Mouse (Mus musculus) kidney, adult 2 months (tissue): ENCODE measurements around the gene Dffa. TPM values are rescaled to one million over a fixed set of nuclear protein-coding genes. Genes with fewer than 3 reads are reported as not detected.
A peak's percentile ranks its signal among the peaks of the same experiment; 100 is the strongest.
"Not testable (repeated sequence)": the region's sequence is repeated elsewhere in the genome, so short reads cannot be mapped to it uniquely, and the experiment has no call there.

ENCODE experiments used
- DNase-seq: peaks from one replicate; pipeline ENCODE4 v3.0.0; 2021
- H3K27ac ChIP-seq: fragments of 200-500 bp; 2 replicates; pipeline ENCODE4 v1.5.1; 2012; ENCODE audit warnings: low read depth, low read length, control low read depth, inconsistent platforms; ENCODE audit not compliant: insufficient read depth
- H3K27me3 ChIP-seq: fragments of 200-500 bp; replicated peaks from 2 replicates; pipeline ENCODE4 v1.6.1; 2012; ENCODE audit warnings: mild to moderate bottlenecking, moderate library complexity, low read length, inconsistent platforms; ENCODE audit not compliant: control insufficient read depth, insufficient read depth
- H3K36me3 ChIP-seq: fragments of 200-500 bp; 2 replicates; pipeline ENCODE4 v1.6.1; 2012; ENCODE audit warnings: mild to moderate bottlenecking, moderate library complexity, low read length, inconsistent platforms; ENCODE audit not compliant: control insufficient read depth, insufficient read depth
- H3K4me1 ChIP-seq: fragments of 200-500 bp; 2 replicates; pipeline ENCODE4 v1.6.1; 2011; ENCODE audit warnings: low read length; ENCODE audit not compliant: control insufficient read depth, insufficient read depth
- H3K4me3 ChIP-seq: fragments of 200-500 bp; 2 replicates; pipeline ENCODE4 v1.5.1; 2011; ENCODE audit warnings: mild to moderate bottlenecking, low read depth, low read length, control low read depth; ENCODE audit not compliant: insufficient read depth
- CTCF ChIP-seq: fragments of 200-500 bp; conservative IDR thresholded peaks from 2 replicates; pipeline ENCODE4 v1.5.1; 2011; ENCODE audit warnings: low read depth, mild to moderate bottlenecking, control low read depth, low read length, moderate library complexity, mixed read lengths; ENCODE audit not compliant: insufficient read depth, insufficient read length
- POLR2A ChIP-seq: fragments of 200-500 bp; IDR thresholded peaks from one replicate; pipeline ENCODE4 v1.6.1; 2011; ENCODE audit warnings: low read depth, low read length, control low read depth
- WGBS: fragments of 180-500 bp; shearing (Covaris S2); methylation state at CpG from one replicate; pipeline ENCODE4 v1.1.7; 2018; 5-methylcytosine and 5-hydroxymethylcytosine counted together
- polyA plus RNA-seq: library from polyadenylated mRNA; depleted of rRNA; stranded (reverse); fragments of >200 nt; gene quantifications from 2 replicates; pipeline ENCODE4 v1.2.3, GENCODE M21; 2012; rRNA removed

Gene Dffa
- polyA plus RNA-seq, 1 experiment = 20.8 TPM

DNA sequence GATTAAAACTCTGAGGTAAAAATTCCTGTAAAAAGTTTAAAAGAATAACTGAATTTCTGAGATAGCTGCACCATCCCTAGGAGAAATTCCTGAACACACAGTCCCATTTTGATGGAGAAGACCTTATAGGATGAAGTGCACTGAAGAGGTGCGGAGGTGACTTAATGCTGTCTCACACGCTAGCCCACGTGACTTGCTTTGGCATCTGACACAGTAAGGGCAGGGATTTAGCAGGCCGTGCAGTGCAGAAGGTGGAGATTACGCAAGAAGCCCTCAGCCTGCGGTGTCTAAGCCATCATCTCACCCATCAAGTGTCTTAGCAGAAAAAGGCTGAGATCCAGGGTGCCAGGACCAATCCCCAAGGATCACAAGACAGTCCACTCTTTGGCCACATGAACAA lies 57.2 kb downstream of the Dffa start:
- H3K27me3 ChIP-seq = no peaks in the 10 kb centered on the region
- H3K4me3 ChIP-seq = no peak overlapping the region
- DNase-seq = no peak
- TF ChIP-seq POLR2A (no peak), CTCF (no peak)
- peaks cover 2% of the 10 kb centered on the region; the same call in 1 of the 2 replicates for H3K4me1 ChIP-seq
- no peak overlapping the region for H3K27ac ChIP-seq
- peaks cover 9% of the 10 kb centered on the region for H3K36me3 ChIP-seq
- WGBS = 90% methylated on average over 6 of the region's 6 CpGs

DNA sequence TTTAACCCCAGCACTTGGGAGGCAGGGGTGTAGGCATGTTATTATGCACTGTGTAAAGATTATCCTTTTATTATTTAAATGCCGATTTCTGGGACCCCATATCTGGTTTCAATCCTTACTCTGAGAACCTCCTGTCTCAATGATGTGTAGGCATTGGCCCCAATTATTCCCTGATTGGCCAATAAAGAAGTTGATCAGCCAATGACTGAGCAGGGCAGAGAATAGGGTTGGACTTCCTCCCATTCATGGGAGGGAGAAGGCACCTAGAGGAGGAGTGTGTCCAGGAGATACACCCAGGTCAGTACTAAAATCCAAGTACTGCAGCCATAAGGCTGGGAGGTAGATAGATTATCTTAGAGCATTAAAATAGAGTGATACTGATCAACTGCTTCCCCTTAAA lies 59.2 kb downstream of the Dffa start:
- H3K4me3 ChIP-seq = no peak overlapping the region
- H3K27ac ChIP-seq = no peak overlapping the region
- no peak for TF ChIP-seq POLR2A
- TF ChIP-seq CTCF = no peak
- H3K36me3 ChIP-seq = peaks cover 5% of the 10 kb centered on the region; the same call in 1 of the 2 replicates
- 49% methylated on average over 1 of the region's 1 CpGs for WGBS
- no peaks in the 10 kb centered on the region for H3K27me3 ChIP-seq
- no peak for DNase-seq
- H3K4me1 ChIP-seq = peaks cover 2% of the 10 kb centered on the region; the same call in 1 of the 2 replicates

DNA sequence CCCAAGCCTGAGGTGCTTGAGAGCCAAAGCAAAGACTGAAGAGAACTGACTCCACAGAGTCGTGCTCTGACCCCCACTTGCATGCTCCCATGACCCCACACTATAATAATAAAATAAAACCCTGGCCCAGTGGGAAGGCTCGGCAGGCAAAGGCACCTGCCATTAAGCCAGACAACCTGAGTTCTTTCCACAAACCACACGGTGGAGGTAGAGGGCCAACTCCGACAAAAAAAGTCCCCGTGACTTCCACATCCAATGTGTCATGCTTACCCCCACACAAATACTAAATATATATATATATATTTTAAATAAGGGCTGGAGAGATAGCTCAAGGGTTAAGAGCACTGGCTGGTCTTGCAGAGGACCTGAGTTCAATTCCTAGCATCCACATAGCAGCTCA lies 60.2 kb downstream of the Dffa start:
- TF ChIP-seq POLR2A = no peak
- TF ChIP-seq CTCF = peak; percentile 46; the same call in 1 of the 2 replicates
- DNase-seq = no peak
- Histone ChIP-seq H3K4me3 (no peak overlapping the region), H3K4me1 (peaks cover 2% of the 10 kb centered on the region; the same call in 1 of the 2 replicates), H3K27ac (no peak overlapping the region), H3K27me3 (no peaks in the 10 kb centered on the region), H3K36me3 (peaks cover 5% of the 10 kb centered on the region; the same call in 1 of the 2 replicates)
- 32% methylated on average over 5 of the region's 5 CpGs for WGBS

DNA sequence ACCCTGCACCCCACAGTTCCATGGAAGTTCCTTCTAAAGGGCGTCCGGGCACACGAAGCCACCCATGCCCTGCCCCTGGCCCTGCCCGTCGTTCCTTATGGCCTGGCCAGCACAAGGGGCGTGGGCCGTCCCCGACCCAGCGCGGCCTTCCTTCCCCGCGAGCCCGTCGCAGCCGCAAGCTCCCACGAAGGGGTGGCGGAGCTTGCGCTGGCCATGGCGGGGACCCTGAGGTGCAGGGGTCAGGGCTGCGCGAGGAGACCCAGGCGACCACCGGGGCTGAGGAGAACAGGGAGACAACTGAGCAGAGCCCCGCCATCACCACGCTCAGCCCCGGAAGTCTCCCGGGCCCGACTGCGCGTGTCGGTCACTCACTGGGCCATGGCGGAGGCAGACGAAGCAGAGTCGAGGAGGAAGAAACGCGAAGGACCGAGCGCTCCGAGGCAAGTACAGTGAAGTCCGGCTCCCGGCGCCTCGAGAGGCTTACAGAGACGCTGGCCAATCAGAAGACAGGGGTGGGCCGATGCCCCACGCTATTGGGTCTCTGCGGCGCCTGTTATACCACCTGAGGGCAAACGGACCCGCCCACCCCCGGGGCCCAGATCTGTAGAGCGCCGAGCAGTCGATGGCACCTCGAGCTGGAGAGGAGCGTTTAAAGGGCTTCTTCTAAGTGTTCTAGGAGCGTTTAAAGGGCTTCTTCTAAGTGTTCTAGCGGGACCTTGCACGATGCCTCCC lies 62.4 kb downstream of the Dffa start, which contains the start of gene Pgd:
Gene Pgd, minus strand, starts transcription at position 557 of the 732 bp plus-strand sequence.
- under 1% methylated on average over 59 of the region's 59 CpGs for WGBS
- peak; percentile 99 for DNase-seq

DNA sequence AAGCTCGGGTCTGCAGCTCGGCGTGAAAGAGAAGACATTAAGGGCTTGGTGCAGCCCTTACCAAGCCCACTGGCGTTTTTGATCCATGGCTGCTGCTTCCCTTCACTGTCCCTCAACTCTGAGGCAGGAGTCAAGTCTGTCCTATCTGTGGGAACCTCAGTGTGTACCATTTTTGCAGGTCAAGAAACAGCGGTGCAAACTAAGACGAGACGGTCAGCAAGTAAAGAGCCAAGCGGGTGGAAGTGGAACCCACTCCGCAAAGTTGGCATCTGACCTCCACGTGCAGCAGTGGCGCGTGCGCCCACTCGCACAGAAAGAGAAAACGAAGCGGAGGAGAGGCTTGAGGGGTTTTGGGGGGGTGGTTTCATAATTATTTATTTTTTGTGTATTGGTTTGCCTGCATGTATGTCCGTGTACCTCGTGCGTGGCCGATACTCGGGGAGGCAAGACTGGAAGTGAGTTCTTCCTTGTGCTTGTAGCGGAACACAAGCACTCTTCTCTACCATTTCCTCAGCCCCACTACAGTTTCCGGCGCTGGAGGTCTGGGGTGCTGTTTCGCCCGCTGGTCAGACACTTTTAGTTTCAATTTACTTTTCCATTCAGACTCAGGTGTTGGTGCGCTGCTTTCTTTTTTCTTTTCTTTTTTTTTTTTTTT lies 63.1 kb downstream of the Dffa start:
- Histone ChIP-seq H3K27me3 (no peaks in the 10 kb centered on the region), H3K4me1 (peaks cover 6% of the 10 kb centered on the region), H3K36me3 (no peaks in the 10 kb centered on the region), H3K4me3 (peak overlapping the region; percentile 82), H3K27ac (peak overlapping the region; percentile 19)
- DNase-seq = peak; percentile 52
- WGBS = 1% methylated on average over 27 of the region's 27 CpGs
- TF ChIP-seq CTCF = no peak
- TF ChIP-seq POLR2A = no peak

More for the DNA sequence above, 62.4 kb downstream of the Dffa start, which contains the start of gene Pgd:
- H3K27ac ChIP-seq = peak within 1 kb of the TSS; percentile 52
- H3K4me1 ChIP-seq = peaks cover 6% of the 10 kb centered on the region
- H3K27me3 ChIP-seq = no peaks in the 10 kb centered on the region
- peak within 1 kb of the TSS; percentile 90 for H3K4me3 ChIP-seq
- TF ChIP-seq CTCF (no peak), POLR2A (peak; percentile 59)
- H3K36me3 ChIP-seq = no peaks in the 10 kb centered on the region

DNA sequence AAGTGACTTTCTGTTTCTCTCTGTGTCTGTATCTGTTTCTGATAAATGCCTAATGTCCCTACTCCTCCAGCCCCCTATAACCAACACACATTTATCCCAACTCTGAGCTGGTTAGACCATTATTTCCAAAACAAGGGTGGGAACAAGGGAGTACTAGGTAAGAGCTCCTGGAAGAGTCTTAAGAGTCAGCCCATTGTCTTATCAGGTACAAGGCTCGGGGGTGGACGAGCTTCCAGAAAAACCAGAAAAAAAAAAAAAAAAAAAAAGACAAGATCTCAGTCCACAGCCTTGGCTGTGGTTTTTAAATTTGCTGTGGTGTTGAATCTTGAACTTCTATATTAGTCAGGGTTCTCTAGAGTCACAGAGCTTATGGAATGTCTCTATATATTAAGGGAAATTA lies 64.1 kb downstream of the Dffa start:
- DNase-seq = no peak
- H3K4me3 ChIP-seq = no peak overlapping the region
- 93% methylated on average over 2 of the region's 2 CpGs for WGBS
- TF ChIP-seq POLR2A (no peak), CTCF (no peak)
- no peak overlapping the region for H3K27ac ChIP-seq
- no peaks in the 10 kb centered on the region for H3K27me3 ChIP-seq
- peaks cover 6% of the 10 kb centered on the region for H3K4me1 ChIP-seq
- H3K36me3 ChIP-seq = no peaks in the 10 kb centered on the region

DNA sequence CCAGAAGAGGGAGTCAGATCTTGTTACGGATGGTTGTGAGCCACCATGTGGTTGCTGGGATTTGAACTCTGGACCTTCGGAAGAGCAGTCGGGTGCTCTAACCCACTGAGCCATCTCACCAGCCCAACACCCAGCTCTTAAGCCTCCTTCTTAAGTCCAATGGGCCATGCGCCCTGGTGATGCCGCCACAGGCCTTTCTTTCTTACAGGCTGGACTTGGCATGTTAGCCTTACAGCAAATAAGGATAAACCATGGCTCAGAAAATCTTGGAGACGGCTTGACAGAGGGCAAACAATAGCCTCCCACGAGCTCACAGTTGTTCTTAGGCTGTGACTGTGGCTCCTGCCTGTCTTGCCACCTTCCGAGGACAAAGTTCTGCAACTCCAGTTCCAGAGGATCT lies 66.0 kb downstream of the Dffa start:
- not testable (repeated sequence) for H3K27me3 ChIP-seq, DNase-seq, H3K4me3 ChIP-seq, H3K36me3 ChIP-seq, H3K4me1 ChIP-seq
- H3K27ac ChIP-seq = peak overlapping the region; percentile 47
- 66% methylated on average over 7 of the region's 8 CpGs for WGBS

Other genes starting within 250 kb of the Dffa start
- gene Pex14, start 4.3 kb upstream of the Dffa start, polyA plus RNA-seq = 49.3 and 55.0 TPM in 2 replicates
- not detected in 2 replicates for gene Cort, start 22.6 kb downstream of the Dffa start, polyA plus RNA-seq
- gene Cenps, start 33.5 kb downstream of the Dffa start, polyA plus RNA-seq = 0.75 and 1.1 TPM in 2 replicates
- 122 and 126 TPM in 2 replicates for gene Pgd, start 62.6 kb downstream of the Dffa start, polyA plus RNA-seq
- 31.1 and 35.8 TPM in 2 replicates for gene Kif1b, start 203.5 kb downstream of the Dffa start, polyA plus RNA-seq